Mouse (Mus musculus) ES-Bruce4 (cell line): Measurements from ENCODE around the gene Klc2. TPM values are rescaled to one million over a fixed set of nuclear protein-coding genes. Genes with fewer than 3 reads are reported as not detected.
A peak's percentile ranks its signal among the peaks of the same experiment; 100 is the strongest.

ENCODE experiments used
- H3K27ac ChIP-seq: 2 replicates; pipeline ENCODE4 v1.5.1; 2012; ENCODE audit warnings: low read length, inconsistent platforms; ENCODE audit not compliant: insufficient read depth
- H3K27me3 ChIP-seq: 2 replicates; pipeline ENCODE4 v1.6.1; 2012; ENCODE audit warnings: mild to moderate bottlenecking, low read length, inconsistent platforms; ENCODE audit not compliant: control insufficient read depth, poor library complexity, insufficient read depth, severe bottlenecking
- H3K36me3 ChIP-seq: 2 replicates; pipeline ENCODE4 v1.6.1; 2012; ENCODE audit warnings: inconsistent platforms, mild to moderate bottlenecking, low read length, moderate library complexity; ENCODE audit not compliant: control insufficient read depth, poor library complexity, insufficient read depth, severe bottlenecking
- H3K4me1 ChIP-seq: one replicate; pipeline ENCODE4 v1.8.1; 2011; ENCODE audit warnings: low read length; ENCODE audit not compliant: control insufficient read depth, insufficient read depth
- H3K4me3 ChIP-seq: 2 replicates; pipeline ENCODE4 v1.5.1; 2011; ENCODE audit warnings: low read depth, mild to moderate bottlenecking, low read length
- H3K9ac ChIP-seq: 2 replicates; pipeline ENCODE4 v1.6.1; 2012; ENCODE audit warnings: low read depth, mild to moderate bottlenecking, inconsistent platforms; ENCODE audit not compliant: poor library complexity, severe bottlenecking
- H3K9me3 ChIP-seq: replicated peaks from 2 replicates; pipeline ENCODE4 v1.6.1; 2012; ENCODE audit warnings: mild to moderate bottlenecking, low read length, inconsistent platforms; ENCODE audit not compliant: control insufficient read depth, poor library complexity, insufficient read depth, severe bottlenecking
- CTCF ChIP-seq: IDR thresholded peaks from one replicate; pipeline ENCODE4 v1.8.1; 2011; ENCODE audit warnings: low read depth, low read length
- EP300 ChIP-seq: IDR thresholded peaks from 2 replicates; pipeline ENCODE4 v1.6.1; 2011; ENCODE audit warnings: low read depth, low read length; ENCODE audit not compliant: insufficient read depth
- POLR2A ChIP-seq: IDR thresholded peaks from one replicate; pipeline ENCODE4 v1.8.1; 2011; ENCODE audit warnings: low read length; ENCODE audit not compliant: insufficient read depth
- polyA plus RNA-seq: library from polyadenylated mRNA; stranded (reverse); fragments of >200 nt; gene quantifications from 2 replicates; pipeline ENCODE4 v1.2.4, GENCODE M21; 2011; ENCODE audit warnings: low read depth; ENCODE audit not compliant: missing spikeins, insufficient read depth, insufficient read length

Klc2 gene
- polyA plus RNA-seq, 1 experiment: 24.5 TPM

- H3K36me3 ChIP-seq: no peaks in the 10 kb centered on the region
- no peaks in the 10 kb centered on the region for H3K27me3 ChIP-seq
- peaks cover 1% of the 10 kb centered on the region for H3K4me1 ChIP-seq
- H3K27ac ChIP-seq: no peak overlapping the region
- TF ChIP-seq CTCF (no peak), EP300 (no peak), POLR2A (no peak)
- no peaks in the 10 kb centered on the region for H3K9me3 ChIP-seq
- no peak overlapping the region for H3K9ac ChIP-seq
- no peak overlapping the region for H3K4me3 ChIP-seq
Measured at GRCm38 (mm10) chr19:5123241-5123640, 4.9 kb upstream of the Klc2 start.

GRCm38 (mm10) chr19:5122492-5122891, 4.1 kb upstream of the Klc2 start:
- Histone ChIP-seq H3K27ac (no peak overlapping the region), H3K4me3 (no peak overlapping the region), H3K27me3 (no peaks in the 10 kb centered on the region), H3K9me3 (no peaks in the 10 kb centered on the region), H3K4me1 (peaks cover 1% of the 10 kb centered on the region), H3K9ac (no peak overlapping the region), H3K36me3 (no peaks in the 10 kb centered on the region)
- TF ChIP-seq POLR2A (no peak), EP300 (no peak), CTCF (no peak)

- Histone ChIP-seq H3K27me3 (no peaks in the 10 kb centered on the region), H3K36me3 (no peaks in the 10 kb centered on the region), H3K27ac (peak overlapping the region; percentile 7), H3K9me3 (no peaks in the 10 kb centered on the region), H3K9ac (peak overlapping the region; percentile 55), H3K4me1 (no peaks in the 10 kb centered on the region), H3K4me3 (peak overlapping the region; percentile 95)
- TF ChIP-seq POLR2A (no peak), CTCF (peak; percentile 88), EP300 (0 out of 2 replicates have a peak, but pooled peaks have one; percentile 15)
Measured at GRCm38 (mm10) chr19:5117494-5118383, 621 bp downstream of the Klc2 start.

- no peaks in the 10 kb centered on the region for H3K36me3 ChIP-seq
- no peak overlapping the region for H3K27ac ChIP-seq
- no peaks in the 10 kb centered on the region for H3K27me3 ChIP-seq
- H3K9me3 ChIP-seq: no peaks in the 10 kb centered on the region
- no peaks in the 10 kb centered on the region for H3K4me1 ChIP-seq
- no peak overlapping the region for H3K9ac ChIP-seq
- no peak for TF ChIP-seq EP300
- TF ChIP-seq CTCF: no peak
- no peak for TF ChIP-seq POLR2A
- no peak overlapping the region for H3K4me3 ChIP-seq
Measured at GRCm38 (mm10) chr19:5113783-5114182, 4.6 kb downstream of the Klc2 start.

GRCm38 (mm10) chr19:5109659-5110453, 8.5 kb downstream of the Klc2 start:
- H3K27me3 ChIP-seq: no peaks in the 10 kb centered on the region
- no peaks in the 10 kb centered on the region for H3K9me3 ChIP-seq
- no peak overlapping the region for H3K4me3 ChIP-seq
- no peak overlapping the region for H3K9ac ChIP-seq
- H3K27ac ChIP-seq: no peak overlapping the region
- no peaks in the 10 kb centered on the region for H3K36me3 ChIP-seq
- no peaks in the 10 kb centered on the region for H3K4me1 ChIP-seq
- TF ChIP-seq EP300 (no peak), POLR2A (no peak), CTCF (peak; percentile 72)
